Mouse (Mus musculus): ENCODE measurements around the gene Foxr1.
"Not testable (repeated sequence)": the region's sequence is repeated elsewhere in the genome, so short reads cannot be mapped to it uniquely, and the experiment has no call there.

The Foxr1 gene

GRCm38 (mm10) chr9:44417156-44417891 is 23.6 kb downstream of the Foxr1 start:
- DNase-seq (ENCODE audit: low spot score in 2 of 2): no peak

- DNase-seq (ENCODE audit: low spot score in 2 of 2): no peak
Observed at GRCm38 (mm10) chr9:44412781-44413180, 28.2 kb downstream of the Foxr1 start.

GRCm38 (mm10) chr9:44412306-44412705 is 28.6 kb downstream of the Foxr1 start:
- no peak for DNase-seq (ENCODE audit: low spot score in 2 of 2)

GRCm38 (mm10) chr9:44411601-44412130 is 29.3 kb downstream of the Foxr1 start:
- DNase-seq (ENCODE audit: low spot score in 2 of 2): no peak

GRCm38 (mm10) chr9:44410647-44411336 is 30.1 kb downstream of the Foxr1 start:
- no peak for DNase-seq (ENCODE audit: low spot score in 2 of 2)

- DNase-seq (ENCODE audit: low spot score in 2 of 2): not testable (repeated sequence)
Observed at GRCm38 (mm10) chr9:44408693-44409092, 32.2 kb downstream of the Foxr1 start.

- DNase-seq (ENCODE audit: low spot score in 2 of 2): no peak
Observed at GRCm38 (mm10) chr9:44407752-44408097, 33.2 kb downstream of the Foxr1 start.

- DNase-seq (ENCODE audit: low spot score in 2 of 2): peak; percentile 88 to 90
Observed at GRCm38 (mm10) chr9:44406906-44407751, 33.8 kb downstream of the Foxr1 start, which contains the start of the genes Rps25 and Trappc4. Gene Rps25, plus strand, starts transcription at chr9:44407139. Gene Trappc4, minus strand, starts transcription at chr9:44407600.

- no peak for DNase-seq (ENCODE audit: low spot score in 2 of 2)
Observed at GRCm38 (mm10) chr9:44405011-44405410, 35.9 kb downstream of the Foxr1 start.

GRCm38 (mm10) chr9:44401081-44401480 is 39.9 kb downstream of the Foxr1 start:
- no peak for DNase-seq (ENCODE audit: low spot score in 2 of 2)

GRCm38 (mm10) chr9:44399795-44400114 is 41.2 kb downstream of the Foxr1 start:
- no peak for DNase-seq (ENCODE audit: low spot score in 2 of 2)

GRCm38 (mm10) chr9:44399114-44399794 is 41.7 kb downstream of the Foxr1 start:
- DNase-seq (ENCODE audit: low spot score in 2 of 2): no peak

- DNase-seq (ENCODE audit: low spot score in 2 of 2): no peak
Observed at GRCm38 (mm10) chr9:44398551-44398950, 42.4 kb downstream of the Foxr1 start.

- DNase-seq (ENCODE audit: low spot score in 2 of 2): no peak
Observed at GRCm38 (mm10) chr9:44398087-44398486, 42.8 kb downstream of the Foxr1 start.

- DNase-seq (ENCODE audit: low spot score in 2 of 2): peak; percentile 93 to 97
Observed at GRCm38 (mm10) chr9:44396684-44397411, 44.1 kb downstream of the Foxr1 start, which contains the start of gene Slc37a4. Gene Slc37a4, plus strand, starts transcription at chr9:44396852.

GRCm38 (mm10) chr9:44391466-44391865 is 49.5 kb downstream of the Foxr1 start:
- peak; percentile 56 to 66 for DNase-seq (ENCODE audit: low spot score in 2 of 2)

GRCm38 (mm10) chr9:44389273-44389672 is 51.7 kb downstream of the Foxr1 start:
- DNase-seq (ENCODE audit: low spot score in 2 of 2): no peak

- no peak for DNase-seq (ENCODE audit: low spot score in 2 of 2)
Observed at GRCm38 (mm10) chr9:44387221-44387620, 53.7 kb downstream of the Foxr1 start.

GRCm38 (mm10) chr9:44384596-44384995 is 56.3 kb downstream of the Foxr1 start:
- DNase-seq (ENCODE audit: low spot score in 2 of 2): no peak

Data from urinary bladder, adult 18-20 months (tissue).